Mouse (Mus musculus) left cerebral cortex, postnatal 10 days (tissue): Measurements from ENCODE around the gene Plcxd2. TPM values are rescaled to one million over a fixed set of nuclear protein-coding genes. Genes with fewer than 3 reads are reported as not detected.

Experiments used
- total RNA-seq, 2 experiments: library from RNA; stranded (reverse); gene quantifications; 2 replicates each; pipeline ENCODE4 v1.2.3; 2021

The Plcxd2 gene
- total RNA-seq, 2 experiments from 2014 or later = 105 to 117 TPM

Other genes with a start within 250 kb of the Plcxd2 start
- gene Phldb2, start 56.6 kb downstream of the Plcxd2 start, total RNA-seq = 1 to 10 TPM; 6.6 to 9.9 TPM
- not detected for gene Cd96, start 110.0 kb upstream of the Plcxd2 start, total RNA-seq
- gene Gm4737, start 144.9 kb upstream of the Plcxd2 start, total RNA-seq = 10 to 100 TPM; 11.0 to 13.2 TPM